Mouse (Mus musculus) forebrain, embryonic 14.5 days (tissue): ENCODE measurements around the gene Mrpl53. TPM values are rescaled to one million over a fixed set of nuclear protein-coding genes. Genes with fewer than 3 reads are reported as not detected.
A peak's percentile ranks its signal among the peaks of the same experiment; 100 is the strongest.
"Not testable (repeated sequence)": the region's sequence is repeated elsewhere in the genome, so short reads cannot be mapped to it uniquely, and the experiment has no call there.

Source experiments
- ATAC-seq: fragments of 200-750 bp; cut with Nextera tagmentation; 2 replicates; pipeline ENCODE4 v1.8.0; 2017; ENCODE audit warnings: mild to moderate bottlenecking, moderate library complexity
- DNase-seq: peaks from one replicate; pipeline ENCODE4 v3.0.0-alpha.2; 2015; ENCODE audit warnings: low spot score
- H3K27ac ChIP-seq: fragments of 300-500 bp; sonication (generic); 2 replicates; pipeline ENCODE4 v1.5.1; 2014; ENCODE audit warnings: low read depth, mild to moderate bottlenecking, control low read depth, low read length, moderate library complexity
- H3K27me3 ChIP-seq: fragments of 300-500 bp; sonication (generic); replicated peaks from 2 replicates; pipeline ENCODE4 v1.6.1; 2014; ENCODE audit warnings: low read length, control low read depth, mixed read lengths; ENCODE audit not compliant: control insufficient read depth, insufficient read depth
- H3K36me3 ChIP-seq: fragments of 300-500 bp; sonication (generic); 2 replicates; pipeline ENCODE4 v1.6.1; 2014; ENCODE audit warnings: low read length, control low read depth; ENCODE audit not compliant: control insufficient read depth, insufficient read depth
- H3K4me1 ChIP-seq: fragments of 300-500 bp; sonication (generic); 2 replicates; pipeline ENCODE4 v1.6.1; 2014; ENCODE audit warnings: antibody characterized with exemption, low read length, control low read depth; ENCODE audit not compliant: control insufficient read depth, insufficient read depth
- H3K4me2 ChIP-seq: fragments of 300-500 bp; sonication (generic); 2 replicates; pipeline ENCODE4 v1.6.1; 2014; ENCODE audit warnings: mild to moderate bottlenecking, control low read depth, low read length
- H3K4me3 ChIP-seq: fragments of 300-500 bp; sonication (generic); 2 replicates; pipeline ENCODE4 v1.5.1; 2014; ENCODE audit warnings: low read depth, low read length, control low read depth
- H3K9ac ChIP-seq: fragments of 300-500 bp; sonication (generic); 2 replicates; pipeline ENCODE4 v1.6.1; 2014; ENCODE audit warnings: mild to moderate bottlenecking, low read length, control low read depth, moderate library complexity
- H3K9me3 ChIP-seq: fragments of 300-500 bp; sonication (generic); replicated peaks from 2 replicates; pipeline ENCODE4 v1.6.1; 2016; ENCODE audit warnings: low read length, control low read depth, mixed read lengths; ENCODE audit not compliant: control insufficient read depth
- WGBS: fragments of 180-500 bp; shearing (Covaris S2); extraction: QIAGEN DNeasy Blood & Tissue Kit; methylation state at CpG from one replicate; pipeline ENCODE4 v1.1.7; 2014; 5-methylcytosine and 5-hydroxymethylcytosine counted together
- polyA plus RNA-seq: library from polyadenylated mRNA; unstranded; fragments of >200 nt; fragmentation: Nextera tagmentation; extraction: Ambion mirVana; gene quantifications from 2 replicates; pipeline ENCODE4 v1.2.1, GENCODE M21; 2014

The Mrpl53 gene
- polyA plus RNA-seq, 1 experiment from 2014 or later = 154 TPM

GRCm38 (mm10) chr6:83145209-83145608 lies 36.4 kb downstream of the Mrpl53 start:
- WGBS = 85% methylated on average over 2 of the region's 2 CpGs
- Histone ChIP-seq H3K9ac (no peak overlapping the region), H3K27ac (no peak overlapping the region), H3K4me2 (no peak overlapping the region), H3K4me3 (no peak overlapping the region), H3K9me3 (no peaks in the 10 kb centered on the region), H3K4me1 (peaks cover 7% of the 10 kb centered on the region; the same call in 1 of the 2 replicates), H3K27me3 (0 out of 2 replicates have a peak, but pooled peaks cover 6% of the 10 kb centered on the region), H3K36me3 (no peaks in the 10 kb centered on the region)
- DNase-seq (no peak), ATAC-seq (no peak)

GRCm38 (mm10) chr6:83145805-83146204 lies 37.0 kb downstream of the Mrpl53 start:
- no peaks in the 10 kb centered on the region for H3K9me3 ChIP-seq
- H3K9ac ChIP-seq = no peak overlapping the region
- ATAC-seq = no peak
- 0 out of 2 replicates have a peak, but pooled peaks cover 6% of the 10 kb centered on the region for H3K27me3 ChIP-seq
- H3K4me3 ChIP-seq = no peak overlapping the region
- WGBS = 77% methylated on average over 9 of the region's 9 CpGs
- H3K4me1 ChIP-seq = peaks cover 7% of the 10 kb centered on the region; the same call in 1 of the 2 replicates
- no peak overlapping the region for H3K27ac ChIP-seq
- DNase-seq = no peak
- no peaks in the 10 kb centered on the region for H3K36me3 ChIP-seq
- H3K4me2 ChIP-seq = no peak overlapping the region

- ATAC-seq = no peak
- H3K4me1 ChIP-seq = peaks cover 2% of the 10 kb centered on the region; the same call in 1 of the 2 replicates
- H3K36me3 ChIP-seq = peaks cover 3% of the 10 kb centered on the region; the same call in 1 of the 2 replicates
- no peak for DNase-seq
- no peaks in the 10 kb centered on the region for H3K9me3 ChIP-seq
- 49% methylated on average over 7 of the region's 7 CpGs for WGBS
- H3K4me2 ChIP-seq = no peak overlapping the region
- H3K27me3 ChIP-seq = no peaks in the 10 kb centered on the region
- H3K27ac ChIP-seq = no peak overlapping the region
- H3K9ac ChIP-seq = no peak overlapping the region
- no peak overlapping the region for H3K4me3 ChIP-seq
These were observed 38.4 kb downstream of the Mrpl53 start for GRCm38 (mm10) chr6:83147280-83147679.

GRCm38 (mm10) chr6:83151721-83152120 lies 42.9 kb downstream of the Mrpl53 start:
- WGBS = 26% methylated on average over 8 of the region's 8 CpGs
- Histone ChIP-seq H3K9ac (no peak overlapping the region; the same call in 1 of the 2 replicates), H3K27me3 (no peaks in the 10 kb centered on the region), H3K27ac (no peak overlapping the region), H3K4me1 (peaks cover 6% of the 10 kb centered on the region; the same call in 1 of the 2 replicates), H3K9me3 (no peaks in the 10 kb centered on the region), H3K4me3 (no peak overlapping the region), H3K4me2 (no peak overlapping the region), H3K36me3 (peaks cover 13% of the 10 kb centered on the region; the same call in 1 of the 2 replicates)
- DNase-seq = no peak
- no peak for ATAC-seq

DNA sequence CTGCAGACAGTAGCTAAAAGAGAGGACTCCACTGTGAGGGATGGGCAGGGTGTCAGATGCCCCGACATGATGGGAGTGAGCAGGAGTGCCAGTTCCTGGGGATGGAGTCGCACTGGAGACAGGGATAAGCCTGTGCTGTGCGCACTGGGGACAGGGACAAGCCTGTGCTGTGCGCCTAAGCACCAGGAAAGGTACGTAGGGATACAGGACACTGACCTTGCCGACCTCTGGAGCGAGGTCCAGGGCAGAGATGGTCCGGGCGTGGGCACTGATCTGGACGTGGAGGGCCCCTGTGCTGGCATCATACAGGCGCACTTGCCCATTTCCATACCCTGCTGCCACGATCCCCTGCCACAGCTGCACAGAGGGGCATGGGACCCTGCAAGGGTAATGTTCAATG lies 44.2 kb downstream of the Mrpl53 start:
- 88% methylated on average over 12 of the region's 12 CpGs for WGBS
- no peaks in the 10 kb centered on the region for H3K27me3 ChIP-seq
- DNase-seq (no peak), ATAC-seq (no peak)
- no peak overlapping the region for H3K4me3 ChIP-seq
- no peak overlapping the region for H3K27ac ChIP-seq
- peaks cover 6% of the 10 kb centered on the region; the same call in 1 of the 2 replicates for H3K4me1 ChIP-seq
- no peak overlapping the region for H3K4me2 ChIP-seq
- H3K9ac ChIP-seq = no peak overlapping the region
- H3K36me3 ChIP-seq = peaks cover 13% of the 10 kb centered on the region; the same call in 1 of the 2 replicates
- no peaks in the 10 kb centered on the region for H3K9me3 ChIP-seq

DNA sequence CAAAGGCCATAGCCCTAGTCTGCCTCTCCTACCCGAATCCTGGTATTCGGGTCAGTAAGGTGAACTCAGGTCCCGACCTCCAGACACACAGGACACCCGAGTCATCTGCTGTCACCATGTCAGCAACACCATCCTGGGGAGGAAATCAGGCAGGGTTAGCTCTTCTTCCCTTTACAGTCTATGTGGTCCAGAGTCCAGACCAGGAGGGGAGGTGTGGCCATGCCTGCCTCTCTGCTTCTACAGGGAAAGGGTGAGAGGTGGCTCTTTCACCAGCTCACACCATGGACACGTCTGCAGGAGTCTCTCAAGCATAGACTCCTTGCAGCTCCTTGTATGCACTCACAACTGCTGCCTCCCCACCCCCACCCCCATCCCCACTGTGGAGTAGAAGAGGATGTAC lies 44.6 kb downstream of the Mrpl53 start:
- Histone ChIP-seq H3K4me1 (peaks cover 6% of the 10 kb centered on the region; the same call in 1 of the 2 replicates), H3K4me3 (no peak overlapping the region), H3K27ac (no peak overlapping the region), H3K4me2 (no peak overlapping the region), H3K27me3 (no peaks in the 10 kb centered on the region), H3K9me3 (no peaks in the 10 kb centered on the region), H3K9ac (no peak overlapping the region), H3K36me3 (peaks cover 13% of the 10 kb centered on the region; the same call in 1 of the 2 replicates)
- ATAC-seq = no peak
- WGBS = 79% methylated on average over 5 of the region's 5 CpGs
- no peak for DNase-seq

- DNase-seq (no peak), ATAC-seq (peak; percentile 37)
- Histone ChIP-seq H3K4me3 (peak overlapping the region; percentile 52), H3K4me1 (peaks cover 6% of the 10 kb centered on the region; the same call in 1 of the 2 replicates), H3K36me3 (peaks cover 13% of the 10 kb centered on the region; the same call in 1 of the 2 replicates), H3K4me2 (peak overlapping the region; percentile 80), H3K27ac (0 out of 2 replicates have a peak overlapping the region, but pooled peaks have one; percentile 2), H3K9me3 (no peaks in the 10 kb centered on the region), H3K27me3 (peaks cover 8% of the 10 kb centered on the region), H3K9ac (peak overlapping the region; percentile 68)
- WGBS = 8% methylated on average over 23 of the region's 23 CpGs
These were observed 46.9 kb downstream of the Mrpl53 start for GRCm38 (mm10) chr6:83155552-83156238.

DNA sequence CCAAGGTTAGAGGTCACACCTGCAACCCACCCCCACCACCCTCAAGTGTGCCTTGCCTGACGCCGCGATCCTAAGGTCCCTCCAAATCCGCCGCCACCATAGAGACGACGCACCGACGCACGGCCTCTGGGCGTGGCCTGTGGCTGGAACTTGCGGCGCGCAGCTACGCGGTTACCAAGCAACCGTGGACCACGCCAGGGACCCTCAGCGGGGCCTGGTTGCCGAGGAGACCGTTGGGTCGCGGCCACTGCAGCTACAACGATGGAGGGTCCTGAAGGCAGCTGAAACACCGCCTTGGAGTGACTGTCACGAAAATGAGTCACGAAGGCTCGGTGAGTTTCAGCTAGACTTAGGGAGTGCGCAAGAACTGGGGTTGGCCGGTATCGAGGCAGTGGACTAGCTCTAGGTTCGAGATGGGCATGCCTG lies 47.4 kb downstream of the Mrpl53 start, which contains the start of the genes Wdr54 and 1700003E16Rik:
Gene Wdr54 (minus strand): TSS at position 139 of the 426 bp plus-strand sequence.
Gene 1700003E16Rik (plus strand): TSS at position 146 of the 426 bp plus-strand sequence.
- peak; percentile 97 for ATAC-seq
- WGBS = 0% methylated on average over 32 of the region's 32 CpGs

GRCm38 (mm10) chr6:83159456-83159855 lies 50.6 kb downstream of the Mrpl53 start:
- not testable (repeated sequence) for H3K27ac ChIP-seq, H3K36me3 ChIP-seq, H3K4me3 ChIP-seq, ATAC-seq, H3K9me3 ChIP-seq, H3K4me2 ChIP-seq, H3K4me1 ChIP-seq, H3K9ac ChIP-seq
- peaks cover 36% of the 10 kb centered on the region for H3K27me3 ChIP-seq
- WGBS = 11% methylated on average over 3 of the region's 3 CpGs
- peak; percentile 87 for DNase-seq

More for the DNA sequence above, 47.4 kb downstream of the Mrpl53 start, which contains the start of the genes Wdr54 and 1700003E16Rik:
- H3K9me3 ChIP-seq = no peaks in the 10 kb centered on the region
- H3K27ac ChIP-seq = peak within 1 kb of the TSS; percentile 2; the same call in 1 of the 2 replicates
- peaks cover 6% of the 10 kb centered on the region; the same call in 1 of the 2 replicates for H3K4me1 ChIP-seq
- H3K9ac ChIP-seq = peak within 1 kb of the TSS; percentile 68
- H3K4me2 ChIP-seq = peak within 1 kb of the TSS; percentile 80
- H3K4me3 ChIP-seq = peak within 1 kb of the TSS; percentile 52
- DNase-seq = peak; percentile 92
- H3K36me3 ChIP-seq = peaks cover 13% of the 10 kb centered on the region; the same call in 1 of the 2 replicates
- peaks cover 13% of the 10 kb centered on the region for H3K27me3 ChIP-seq
